Mouse (Mus musculus): Measurements from ENCODE around the gene Gm6176.
"Not testable (repeated sequence)": the region's sequence is repeated elsewhere in the genome, so short reads cannot be mapped to it uniquely, and the experiment has no call there.

The Gm6176 gene

DNA sequence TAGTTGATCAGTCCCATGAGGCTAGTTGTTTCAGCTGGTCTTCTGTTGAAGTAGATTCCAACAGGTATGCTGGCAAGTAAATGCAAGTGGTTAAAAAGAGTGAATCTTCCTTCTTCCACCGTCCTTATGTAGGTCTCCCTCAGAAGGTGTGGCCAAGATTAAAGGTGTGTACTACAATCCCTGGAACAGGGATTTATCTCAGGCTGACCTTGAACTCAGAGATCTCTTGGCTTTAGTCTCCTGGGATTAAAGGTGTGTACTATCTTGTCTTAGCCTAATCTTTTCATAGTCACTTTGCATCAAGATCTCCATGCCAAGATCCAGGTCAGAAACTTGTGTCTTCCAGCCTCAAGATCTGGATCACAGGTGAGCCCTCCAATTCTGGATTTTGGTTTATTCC is at the start of gene Gm6176:
Gene Gm6176 (minus strand): TSS at position 101 of the 400 bp plus-strand sequence.
- not testable (repeated sequence) for DNase-seq (ENCODE audit: extremely low read depth, insufficient read length, low spot score)

DNA sequence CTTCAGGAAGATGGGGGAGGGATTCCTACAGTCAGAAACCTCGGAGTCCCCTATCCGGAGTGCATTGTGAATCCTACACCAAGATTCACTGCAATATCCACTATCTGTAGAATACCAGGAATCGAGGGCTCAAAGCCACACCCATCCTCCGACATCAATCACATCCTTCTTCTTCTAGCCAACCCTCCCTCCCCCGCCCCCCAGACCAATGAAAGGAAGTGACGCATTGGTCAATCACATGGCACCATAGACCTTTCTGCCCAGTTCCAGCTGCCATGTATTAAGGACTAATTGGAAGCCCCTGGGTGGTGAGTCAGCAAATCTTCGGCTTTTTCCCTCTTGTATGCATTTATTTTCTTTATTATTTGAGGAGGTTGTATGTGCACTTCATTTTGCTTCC is 12.7 kb upstream of the Gm6176 start, which contains the start of gene Vmn1r139:
Gene Vmn1r139 (plus strand): TSS at position 301 of the 400 bp plus-strand sequence.
- not testable (repeated sequence) for DNase-seq (ENCODE audit: extremely low read depth, insufficient read length, low spot score)

DNA sequence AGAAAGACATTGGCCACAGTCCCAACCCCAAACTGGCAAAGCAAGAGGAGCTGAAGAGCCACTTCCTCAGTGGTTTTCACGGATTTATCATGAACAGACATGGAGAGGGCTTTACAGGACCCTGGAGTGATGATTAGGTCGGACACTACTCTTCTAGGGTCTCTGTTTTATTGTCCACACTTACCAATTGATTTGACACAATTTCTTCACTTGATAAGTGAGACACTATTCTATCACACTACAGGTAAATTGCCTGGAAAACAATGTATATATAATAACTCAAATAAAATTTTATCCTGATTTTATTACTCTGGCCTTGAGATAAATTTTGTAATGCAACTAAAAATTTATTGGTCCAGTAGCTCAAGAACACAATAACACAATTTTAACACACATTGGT is 27.3 kb downstream of the Gm6176 start, which contains the start of gene Vmn1r138:
Gene Vmn1r138 (minus strand): TSS at position 101 of the 400 bp plus-strand sequence.
- not testable (repeated sequence) for DNase-seq (ENCODE audit: extremely low read depth, insufficient read length, low spot score)

Data from 3134 (cell line).